Mouse (Mus musculus): ENCODE measurements around the gene 9230110F15Rik.

DNA sequence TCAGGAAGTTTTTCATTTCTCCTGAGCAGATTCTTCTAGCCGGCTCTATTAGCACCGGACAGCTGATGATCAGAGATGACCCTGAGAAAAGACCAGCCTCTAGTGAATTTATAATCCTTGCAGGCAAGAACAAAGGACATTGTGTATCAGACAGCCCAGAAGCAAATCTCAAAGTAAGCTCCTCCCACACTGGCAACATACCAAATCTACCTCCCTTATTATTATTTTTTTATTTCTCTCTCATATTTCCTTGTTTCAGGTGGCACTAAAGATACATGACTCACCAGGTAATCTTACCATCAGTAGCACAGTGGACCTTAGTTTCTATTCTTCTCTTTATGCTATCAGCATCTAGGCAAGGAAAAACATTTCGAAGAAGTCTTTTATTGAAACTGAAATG lies 53.9 kb downstream of the 9230110F15Rik start, which contains the start of the genes Gm27235 and D730048I06Rik:
- TF ChIP-seq CTCF (IDR thresholded peaks at IDR 0.05; ENCODE audit: extremely low read depth, insufficient read length, insufficient replicate concordance, low read depth, low read length) (no peak), POLR2A (IDR thresholded peaks at IDR 0.05; ENCODE audit: low read depth, low read length) (no peak)
